Comparison of ENCODE assay signal across 7 mouse cellular contexts in genomic region chr11:51619409-51620060, GRCm38 (mm10). TPM values are rescaled to one million over a fixed set of nuclear protein-coding genes. Genes with fewer than 3 reads are reported as not detected.
DNase-seq lines count a peak whose midpoint lies in the region; ATAC-seq and TF ChIP-seq lines count a peak whose summit lies in the region.

Gene Nhp2, plus strand, starts transcription at chr11:51619735.

- H3K9ac ChIP-seq in intestine, postnatal 0 days (ENCODE audit: low read depth, low read length) = peak within 1 kb of the TSS; percentile 66
- peak within 1 kb of the TSS; percentile 68 for H3K9ac ChIP-seq in midbrain, embryonic 12.5 days (replicated peaks)

- under 1% methylated on average over 51 of the region's 51 CpGs for WGBS in embryonic facial prominence, embryonic 10.5 days
- under 1% methylated on average over 51 of the region's 51 CpGs for WGBS in intestine, postnatal 0 days
- WGBS in midbrain, embryonic 12.5 days = 1% methylated on average over 51 of the region's 51 CpGs
- under 1% methylated on average over 51 of the region's 51 CpGs for WGBS in small intestine, adult 2 months

- peaks cover 38% of the 10 kb centered on the region for H3K36me3 ChIP-seq in embryonic facial prominence, embryonic 10.5 days (replicated peaks)
- H3K36me3 ChIP-seq in intestine, postnatal 0 days (ENCODE audit: control insufficient read depth, insufficient read depth) = peaks cover 22% of the 10 kb centered on the region
- peaks cover 34% of the 10 kb centered on the region for H3K36me3 ChIP-seq in midbrain, embryonic 12.5 days
- H3K36me3 ChIP-seq in small intestine, adult 2 months (ENCODE audit: control insufficient read depth, insufficient read depth, low read length) = peaks cover 22% of the 10 kb centered on the region

- 0 out of 2 replicates have a peak, but pooled peaks have one; percentile 2 for TF ChIP-seq CTCF in intestine, postnatal 0 days (IDR thresholded peaks at IDR 0.05; ENCODE audit: low read depth)
- TF ChIP-seq CTCF in small intestine, adult 2 months (IDR thresholded peaks at IDR 0.05; ENCODE audit: extremely low read depth, insufficient read length, insufficient replicate concordance, low read depth, low read length) = no peak

- H3K9me3 ChIP-seq in embryonic facial prominence, embryonic 10.5 days = no peaks in the 10 kb centered on the region
- no peaks in the 10 kb centered on the region for H3K9me3 ChIP-seq in intestine, postnatal 0 days (ENCODE audit: control insufficient read depth)
- H3K9me3 ChIP-seq in midbrain, embryonic 12.5 days = no peaks in the 10 kb centered on the region

- intact Hi-C loops in left cerebral cortex, postnatal 4 days (cut with DNase I) = loop anchor here (5.0 kb wide), 1 partner anchor 63 kb away; no protein-coding TSS in a partner anchor

- ATAC-seq in intestine, postnatal 0 days = peak; percentile 86
- peak; percentile 96 for ATAC-seq in midbrain, embryonic 12.5 days (ENCODE audit: low FRiP score, low read depth)

- H3K4me2 ChIP-seq in intestine, postnatal 0 days (replicated peaks; ENCODE audit: low read depth) = peak within 1 kb of the TSS; percentile 85
- H3K4me2 ChIP-seq in midbrain, embryonic 12.5 days (replicated peaks) = peak within 1 kb of the TSS; percentile 72

- H3K27ac ChIP-seq in embryonic facial prominence, embryonic 10.5 days (replicated peaks) = peak within 1 kb of the TSS; percentile 88
- H3K27ac ChIP-seq in intestine, postnatal 0 days (ENCODE audit: low read depth, low read length) = peak within 1 kb of the TSS; percentile 68
- no peak within 1 kb of the TSS for H3K27ac ChIP-seq in midbrain, embryonic 12.5 days (replicated peaks)
- H3K27ac ChIP-seq in small intestine, adult 2 months (ENCODE audit: insufficient read depth, low read depth, low read length) = peak within 1 kb of the TSS; percentile 40

- TF ChIP-seq POLR2A in small intestine, adult 2 months (IDR thresholded peaks at IDR 0.05; ENCODE audit: low read depth, low read length) = no peak; the same call in 1 of the 2 replicates

- H3K4me1 ChIP-seq in embryonic facial prominence, embryonic 10.5 days = peaks cover 31% of the 10 kb centered on the region
- peaks cover 3% of the 10 kb centered on the region; the same call in 1 of the 2 replicates for H3K4me1 ChIP-seq in intestine, postnatal 0 days (replicated peaks; ENCODE audit: control insufficient read depth, insufficient read depth, low read length)
- H3K4me1 ChIP-seq in midbrain, embryonic 12.5 days = peaks cover 22% of the 10 kb centered on the region
- peaks cover 12% of the 10 kb centered on the region for H3K4me1 ChIP-seq in small intestine, adult 2 months (ENCODE audit: control insufficient read depth, insufficient read depth, insufficient read length, low read length)

- H3K27me3 ChIP-seq in embryonic facial prominence, embryonic 10.5 days (replicated peaks; ENCODE audit: low read depth, poor library complexity, severe bottlenecking) = no peaks in the 10 kb centered on the region
- H3K27me3 ChIP-seq in intestine, postnatal 0 days (replicated peaks; ENCODE audit: control insufficient read depth, insufficient read depth, low read length) = no peaks in the 10 kb centered on the region
- 0 out of 2 replicates have a peak, but pooled peaks cover 4% of the 10 kb centered on the region for H3K27me3 ChIP-seq in midbrain, embryonic 12.5 days
- H3K27me3 ChIP-seq in small intestine, adult 2 months (ENCODE audit: control insufficient read depth, insufficient read depth, low read length) = no peaks in the 10 kb centered on the region

- peak; percentile 97 for DNase-seq in adrenal gland, postnatal 10 days
- peak; percentile 95 for DNase-seq in embryonic facial prominence, embryonic 10.5 days (ENCODE audit: low spot score)
- peak; percentile 98 for DNase-seq in gonadal fat pad, adult 2 months (ENCODE audit: low read depth)
- DNase-seq in left cerebral cortex, postnatal 4 days = peak; percentile 96

- peak within 1 kb of the TSS; percentile 92 for H3K4me3 ChIP-seq in embryonic facial prominence, embryonic 10.5 days
- peak within 1 kb of the TSS; percentile 70 for H3K4me3 ChIP-seq in intestine, postnatal 0 days (ENCODE audit: low read depth, low read length)
- H3K4me3 ChIP-seq in midbrain, embryonic 12.5 days = peak within 1 kb of the TSS; percentile 89
- H3K4me3 ChIP-seq in small intestine, adult 2 months (ENCODE audit: low read depth, low read length) = peak within 1 kb of the TSS; percentile 77

RNA-seq across cellular contexts. Expression of gene Nhp2, which starts in this region (rescaled TPM):
- 10 to 100 TPM; 64.2 to 67.9 TPM for total RNA-seq in adrenal gland, postnatal 10 days (2021)
- 260 and 276 TPM in 2 replicates for polyA plus RNA-seq in embryonic facial prominence, embryonic 10.5 days (2016; fragmentation: Nextera tagmentation; extraction: Ambion mirVana)
- polyA plus RNA-seq in gonadal fat pad, adult 2 months (2012; rRNA removed) = 55.5 and 66.5 TPM in 2 replicates
- 98.2 and 101 TPM in 2 replicates for polyA plus RNA-seq in intestine, postnatal 0 days (2015; fragmentation: Nextera tagmentation; extraction: Ambion mirVana)
- total RNA-seq in left cerebral cortex, postnatal 4 days (2021) = 10 to 100 TPM; 60.2 to 60.4 TPM
- polyA plus RNA-seq in midbrain, embryonic 12.5 days (2016; fragmentation: Nextera tagmentation; extraction: Ambion mirVana) = 118 and 128 TPM in 2 replicates
- polyA plus RNA-seq in small intestine, adult 2 months (2012; rRNA removed) = 33.8 and 45.0 TPM in 2 replicates
